Mouse (Mus musculus) midbrain, embryonic 16.5 days (tissue): ENCODE data around the gene Gprc6a. TPM values are rescaled to one million over a fixed set of nuclear protein-coding genes. Genes with fewer than 3 reads are reported as not detected.

Source experiments
- ATAC-seq: fragments of 200-750 bp; cut with Nextera tagmentation; 2 replicates; pipeline ENCODE4 v1.8.0; 2017; ENCODE audit warnings: moderate TSS enrichment
- H3K27ac ChIP-seq: fragments of 300-500 bp; sonication (generic); 2 replicates; pipeline ENCODE4 v1.5.1; 2014; ENCODE audit warnings: mild to moderate bottlenecking, low read length, mixed read lengths
- H3K27me3 ChIP-seq: fragments of 300-500 bp; sonication (generic); 2 replicates; pipeline ENCODE4 v1.6.1; 2014; ENCODE audit warnings: low read depth, low read length, mixed read lengths; ENCODE audit not compliant: control insufficient read depth, insufficient read depth
- H3K36me3 ChIP-seq: fragments of 300-500 bp; sonication (generic); 2 replicates; pipeline ENCODE4 v1.6.1; 2014; ENCODE audit warnings: mild to moderate bottlenecking, low read length, moderate library complexity, mixed read lengths; ENCODE audit not compliant: control insufficient read depth, insufficient read depth
- H3K4me1 ChIP-seq: fragments of 300-500 bp; sonication (generic); 2 replicates; pipeline ENCODE4 v1.6.1; 2014; ENCODE audit warnings: mild to moderate bottlenecking, low read length, mixed read lengths; ENCODE audit not compliant: control insufficient read depth, insufficient read depth
- H3K4me2 ChIP-seq: fragments of 300-500 bp; sonication (generic); 2 replicates; pipeline ENCODE4 v1.6.1; 2014; ENCODE audit warnings: mild to moderate bottlenecking, low read length, mixed read lengths
- H3K4me3 ChIP-seq: fragments of 300-500 bp; sonication (generic); 2 replicates; pipeline ENCODE4 v1.5.1; 2014; ENCODE audit warnings: low read depth, mild to moderate bottlenecking, low read length, moderate library complexity, mixed read lengths
- H3K9ac ChIP-seq: fragments of 300-500 bp; sonication (generic); 2 replicates; pipeline ENCODE4 v1.6.1; 2014; ENCODE audit warnings: low read depth, low read length, mixed read lengths
- H3K9me3 ChIP-seq: fragments of 300-500 bp; sonication (generic); replicated peaks from 2 replicates; pipeline ENCODE4 v1.6.1; 2014; ENCODE audit warnings: mild to moderate bottlenecking, low read length, mixed read lengths; ENCODE audit not compliant: control insufficient read depth, poor library complexity, severe bottlenecking
- WGBS: fragments of 180-500 bp; shearing (Covaris S2); extraction: QIAGEN DNeasy Blood & Tissue Kit; methylation state at CpG from one replicate; pipeline ENCODE4 v1.1.7; 2014; 5-methylcytosine and 5-hydroxymethylcytosine counted together
- polyA plus RNA-seq: library from polyadenylated mRNA; unstranded; fragments of >200 nt; fragmentation: Nextera tagmentation; extraction: Ambion mirVana; gene quantifications from 2 replicates; pipeline ENCODE4 v1.2.1, GENCODE M21; 2015

Gprc6a gene
- polyA plus RNA-seq, 1 experiment from 2014 or later: 0.08 TPM

DNA sequence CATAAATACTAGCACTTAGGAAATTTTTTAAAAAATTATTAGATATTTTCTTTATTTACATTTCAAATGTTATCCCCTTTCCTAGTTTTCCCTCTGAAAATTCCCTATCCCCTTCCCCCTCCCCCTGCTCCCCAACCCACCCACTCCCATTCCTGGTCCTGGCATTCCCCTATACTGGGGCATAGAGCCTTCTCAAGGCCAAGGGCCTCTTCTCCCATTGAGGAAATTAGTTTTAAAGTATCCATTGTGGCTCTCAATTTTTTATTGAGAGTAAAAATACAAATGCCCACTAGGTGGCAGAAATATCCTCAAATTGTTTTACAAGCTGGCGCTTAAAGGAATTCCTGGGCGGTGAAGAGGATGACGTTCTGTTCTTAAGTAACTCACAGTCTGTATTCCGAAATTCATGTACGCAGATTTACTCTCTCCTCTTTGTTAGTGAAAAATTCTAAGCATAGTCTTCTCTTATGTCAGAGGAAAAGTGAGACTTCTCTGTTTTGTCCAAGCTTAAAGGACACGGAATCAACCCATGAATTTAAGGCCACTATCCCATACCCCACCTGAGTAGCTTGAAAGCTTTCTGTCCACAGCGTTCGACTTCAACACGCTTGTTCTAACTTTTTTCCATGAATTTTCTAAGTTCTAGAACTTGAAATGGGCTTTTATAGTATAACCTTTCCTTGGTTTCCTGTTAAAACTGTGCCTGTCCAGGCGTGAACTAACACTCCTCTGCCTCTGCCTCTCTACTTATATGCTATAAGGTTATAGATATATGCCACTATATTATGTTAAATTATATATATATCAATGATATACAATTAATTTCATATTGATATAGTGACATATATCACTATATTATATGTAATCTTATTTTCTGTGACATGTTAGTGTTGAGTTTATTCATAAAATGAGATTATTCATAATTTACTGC lies 36.0 kb downstream of the Gprc6a start:
- no peaks in the 10 kb centered on the region for H3K36me3 ChIP-seq

DNA sequence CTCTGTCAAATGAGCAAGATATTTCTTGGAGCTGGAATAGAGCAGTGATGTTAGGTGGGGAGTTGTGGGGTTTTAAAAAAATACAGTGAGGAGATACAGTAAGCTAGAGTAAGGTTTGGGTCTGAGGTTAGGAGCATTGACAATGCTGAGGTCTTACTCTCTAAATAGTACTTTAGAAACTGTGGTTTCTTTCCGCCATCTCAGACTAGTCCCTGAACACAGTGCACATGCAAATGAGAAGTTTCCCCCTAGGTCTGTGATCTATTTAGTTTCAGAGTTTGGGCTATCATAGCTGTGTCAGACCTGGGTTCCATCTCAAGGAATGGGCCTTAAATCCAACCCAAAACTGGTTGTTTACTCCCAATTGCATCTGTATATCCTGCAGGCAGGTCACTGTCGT lies 39.7 kb downstream of the Gprc6a start:
- Histone ChIP-seq H3K4me1 (peaks cover 5% of the 10 kb centered on the region; the same call in 1 of the 2 replicates), H3K9ac (no peak overlapping the region), H3K4me3 (no peak overlapping the region), H3K4me2 (no peak overlapping the region), H3K27me3 (peaks cover 2% of the 10 kb centered on the region; the same call in 1 of the 2 replicates), H3K9me3 (no peaks in the 10 kb centered on the region), H3K36me3 (no peaks in the 10 kb centered on the region), H3K27ac (no peak overlapping the region)
- WGBS: 88% methylated on average over 2 of the region's 2 CpGs
- no peak for ATAC-seq

More for the DNA sequence above, 36.0 kb downstream of the Gprc6a start:
- Histone ChIP-seq H3K9me3 (no peaks in the 10 kb centered on the region), H3K4me2 (peak overlapping the region; percentile 32; the same call in 1 of the 2 replicates), H3K4me1 (no peaks in the 10 kb centered on the region), H3K9ac (no peak overlapping the region), H3K27ac (no peak overlapping the region), H3K4me3 (no peak overlapping the region), H3K27me3 (no peaks in the 10 kb centered on the region)
- ATAC-seq: peak; percentile 62; the same call in 1 of the 2 replicates
- WGBS: 45% methylated on average over 10 of the region's 10 CpGs

- peak within 1 kb of the TSS; percentile 31 for H3K4me3 ChIP-seq
- H3K27ac ChIP-seq: no peak within 1 kb of the TSS
- peak within 1 kb of the TSS; percentile 67 for H3K4me2 ChIP-seq
- H3K36me3 ChIP-seq: no peaks in the 10 kb centered on the region
- peaks cover 5% of the 10 kb centered on the region; the same call in 1 of the 2 replicates for H3K4me1 ChIP-seq
- H3K9ac ChIP-seq: no peak within 1 kb of the TSS
- peaks cover 2% of the 10 kb centered on the region; the same call in 1 of the 2 replicates for H3K27me3 ChIP-seq
- ATAC-seq: peak; percentile 39; the same call in 1 of the 2 replicates
- no peaks in the 10 kb centered on the region for H3K9me3 ChIP-seq
- under 1% methylated on average over 19 of the region's 19 CpGs for WGBS
Observed at GRCm38 (mm10) chr10:51590139-51590574, 41.1 kb downstream of the Gprc6a start, which contains the start of gene Fam162b. Gene Fam162b (minus strand): TSS chr10:51590517.

DNA sequence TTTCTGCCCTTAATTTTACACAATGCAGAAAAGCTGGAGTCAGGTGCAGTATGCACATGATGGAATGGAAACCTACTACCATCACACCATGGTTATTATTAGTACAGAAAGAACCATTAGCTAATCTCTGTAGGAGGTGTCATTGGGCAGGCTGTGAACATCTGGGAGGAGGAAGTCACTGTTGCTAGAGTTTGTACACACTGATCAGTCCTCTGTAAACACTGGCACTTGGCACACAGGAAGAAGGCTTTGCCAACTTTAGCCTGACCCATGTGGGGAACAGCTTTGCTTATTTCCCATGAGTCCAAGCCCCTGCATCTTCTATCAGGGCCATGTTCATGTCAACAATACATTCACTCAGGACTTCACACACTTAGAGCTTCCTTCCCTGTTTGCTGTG lies 46.3 kb downstream of the Gprc6a start:
- Histone ChIP-seq H3K4me3 (no peak overlapping the region), H3K36me3 (no peaks in the 10 kb centered on the region), H3K4me1 (peaks cover 3% of the 10 kb centered on the region; the same call in 1 of the 2 replicates), H3K27me3 (peaks cover 2% of the 10 kb centered on the region; the same call in 1 of the 2 replicates), H3K9me3 (no peaks in the 10 kb centered on the region), H3K4me2 (no peak overlapping the region), H3K9ac (no peak overlapping the region), H3K27ac (no peak overlapping the region)
- ATAC-seq: no peak

GRCm38 (mm10) chr10:51584378-51584777 lies 46.9 kb downstream of the Gprc6a start:
- ATAC-seq: no peak
- no peak overlapping the region for H3K27ac ChIP-seq

GRCm38 (mm10) chr10:51571225-51571996 lies 59.9 kb downstream of the Gprc6a start:
- Histone ChIP-seq H3K36me3 (no peaks in the 10 kb centered on the region), H3K9me3 (no peaks in the 10 kb centered on the region), H3K4me3 (no peak overlapping the region), H3K27me3 (no peaks in the 10 kb centered on the region), H3K4me1 (no peaks in the 10 kb centered on the region), H3K9ac (no peak overlapping the region), H3K4me2 (no peak overlapping the region), H3K27ac (no peak overlapping the region)
- WGBS: 80% methylated on average over 9 of the region's 9 CpGs
- ATAC-seq: no peak

More at GRCm38 (mm10) chr10:51584378-51584777, 46.9 kb downstream of the Gprc6a start:
- no peak overlapping the region for H3K4me3 ChIP-seq
- H3K4me2 ChIP-seq: no peak overlapping the region
- no peaks in the 10 kb centered on the region for H3K36me3 ChIP-seq
- 79% methylated on average over 1 of the region's 1 CpGs for WGBS
- no peaks in the 10 kb centered on the region for H3K27me3 ChIP-seq
- H3K4me1 ChIP-seq: no peaks in the 10 kb centered on the region
- no peak overlapping the region for H3K9ac ChIP-seq
- H3K9me3 ChIP-seq: no peaks in the 10 kb centered on the region

Other genes starting within 250 kb of the Gprc6a start
- gene Gm49339, start 150.8 kb downstream of the Gprc6a start, polyA plus RNA-seq: not detected in 2 replicates
- 0.29 TPM in 1 of 2 replicates, not detected in the other for gene Lilr4b, start 150.8 kb downstream of the Gprc6a start, polyA plus RNA-seq
- 0.63 and 0.78 TPM in 2 replicates for gene Lilrb4a, start 140.5 kb downstream of the Gprc6a start, polyA plus RNA-seq
- gene Fam162b, start 40.9 kb downstream of the Gprc6a start, polyA plus RNA-seq: 1.0 and 2.7 TPM in 2 replicates
- 0.08 TPM in 1 of 2 replicates, not detected in the other for gene Rfx6, start 46.3 kb upstream of the Gprc6a start, polyA plus RNA-seq